Comparison of ENCODE assay signal across 8 mouse cellular contexts in genomic region chr4:147809292-147809965, GRCm38 (mm10). TPM values are rescaled to one million over a fixed set of nuclear protein-coding genes. Genes with fewer than 3 reads are reported as not detected.
A peak's percentile ranks its signal among the peaks of the same experiment; 100 is the strongest.
DNase-seq lines count a peak whose midpoint lies in the region; ATAC-seq and TF ChIP-seq lines count a peak whose summit lies in the region.
"Not testable (repeated sequence)": the region's sequence is repeated elsewhere in the genome, so short reads cannot be mapped to it uniquely, and the experiment has no call there.

Gene Zfp984 (minus strand): TSS chr4:147809788.

- TF ChIP-seq CTCF in liver, embryonic 14.5 days (IDR thresholded peaks at IDR 0.05; ENCODE audit: low read depth), result not testable (repeated sequence)

- not testable (repeated sequence) for H3K27me3 ChIP-seq in heart, embryonic 15.5 days; liver, embryonic 14.5 days (ENCODE audit: control insufficient read depth, insufficient read depth, low read length); midbrain, embryonic 15.5 days (replicated peaks)

- DNase-seq in 416B (ENCODE audit: low read depth), result peak; percentile 79
- peak; percentile 69 for DNase-seq in adrenal gland, postnatal 14 days
- peak; percentile 21 for DNase-seq in fibroblast of lung, adult 2 months (ENCODE audit: low read depth)
- DNase-seq in kidney, adult 8-10 months, result peak; percentile 26 to 46
- peak in 2 of 3 experiments; percentile 28 to 69 for DNase-seq in liver, embryonic 14.5 days (ENCODE audit: low read depth in 3 of 3, low spot score in 3 of 3)
- DNase-seq in spleen, postnatal 36 days (ENCODE audit: low spot score in 2 of 2), result peak; percentile 72 to 73

- 9% methylated on average over 15 of the region's 15 CpGs for WGBS in heart, embryonic 15.5 days
- 8% methylated on average over 15 of the region's 15 CpGs for WGBS in liver, embryonic 14.5 days (ENCODE audit: insufficient replicate concordance)
- WGBS in midbrain, embryonic 15.5 days, result 15% methylated on average over 15 of the region's 15 CpGs

- not testable (repeated sequence) for H3K36me3 ChIP-seq in heart, embryonic 15.5 days; liver, embryonic 14.5 days (replicated peaks; ENCODE audit: control insufficient read depth, insufficient read depth, low read depth); midbrain, embryonic 15.5 days (replicated peaks)

- peaks cover 12% of the 10 kb centered on the region for H3K4me1 ChIP-seq in heart, embryonic 15.5 days (replicated peaks)
- not testable (repeated sequence) for H3K4me1 ChIP-seq in liver, embryonic 14.5 days (replicated peaks; ENCODE audit: control insufficient read depth in 2 of 2, insufficient read depth in 2 of 2, low read length in 1 of 2); midbrain, embryonic 15.5 days

- peak within 1 kb of the TSS; percentile 59 for H3K4me3 ChIP-seq in heart, embryonic 15.5 days
- H3K4me3 ChIP-seq in liver, embryonic 14.5 days (ENCODE audit: insufficient read depth in 1 of 2, low read depth in 2 of 2, low read length in 2 of 2), result peak within 1 kb of the TSS; percentile 65 to 71
- H3K4me3 ChIP-seq in midbrain, embryonic 15.5 days, result peak within 1 kb of the TSS; percentile 40

- peak within 1 kb of the TSS; percentile 70 for H3K27ac ChIP-seq in heart, embryonic 15.5 days
- peak within 1 kb of the TSS; percentile 31; the same call in 1 of the 2 replicates for H3K27ac ChIP-seq in liver, embryonic 14.5 days
- not testable (repeated sequence) for H3K27ac ChIP-seq in midbrain, embryonic 15.5 days

- H3K9ac ChIP-seq in heart, embryonic 15.5 days, result peak within 1 kb of the TSS; percentile 56
- H3K9ac ChIP-seq in liver, embryonic 14.5 days (replicated peaks), result peak within 1 kb of the TSS; percentile 80
- H3K9ac ChIP-seq in midbrain, embryonic 15.5 days, result peak within 1 kb of the TSS; percentile 33; the same call in 1 of the 2 replicates

- peak within 1 kb of the TSS; percentile 79 for H3K4me2 ChIP-seq in heart, embryonic 15.5 days
- peak within 1 kb of the TSS; percentile 82 for H3K4me2 ChIP-seq in liver, embryonic 14.5 days (ENCODE audit: low read depth)
- H3K4me2 ChIP-seq in midbrain, embryonic 15.5 days, result peak within 1 kb of the TSS; percentile 60

- ATAC-seq in heart, embryonic 15.5 days (replicated peaks; ENCODE audit: insufficient number of reproducible peaks, insufficient read depth, low FRiP score, low read depth), result peak; percentile 47; the same call in 1 of the 2 replicates
- peak; percentile 74 for ATAC-seq in liver, embryonic 14.5 days (ENCODE audit: insufficient read depth)
- not testable (repeated sequence) for ATAC-seq in midbrain, embryonic 15.5 days (replicated peaks)

- not testable (repeated sequence) for H3K9me3 ChIP-seq in heart, embryonic 15.5 days (replicated peaks); liver, embryonic 14.5 days (ENCODE audit: control insufficient read depth, low read length); midbrain, embryonic 15.5 days

- TF ChIP-seq EP300 in liver, embryonic 14.5 days (IDR thresholded peaks at IDR 0.05; ENCODE audit: low read depth), result not testable (repeated sequence)

RNA-seq across cellular contexts. Expression of gene Zfp984, which starts in this region (rescaled TPM):
- 4.6 and 5.9 TPM in 2 replicates for total RNA-seq in adrenal gland, postnatal 14 days (2021)
- 8.4 and 9.0 TPM in 2 replicates for polyA plus RNA-seq in heart, embryonic 15.5 days (2015; fragmentation: Nextera tagmentation; extraction: Ambion mirVana)
- polyA plus RNA-seq in liver, embryonic 14.5 days (2012; rRNA removed), result 1.8 and 3.1 TPM in 2 replicates
- 7.1 and 7.8 TPM in 2 replicates for polyA plus RNA-seq in liver, embryonic 14.5 days (2014; fragmentation: Nextera tagmentation; extraction: Ambion mirVana)
- 2.7 and 3.4 TPM in 2 replicates for polyA plus RNA-seq in midbrain, embryonic 15.5 days (2015; fragmentation: Nextera tagmentation; extraction: Ambion mirVana)

Comparison
In these comparisons a context has a peak if more than half of its experiments do, and no peak if none do; other contexts are left out.
1. DNase-seq: peak in every context shown above with its lines; median percentile 79 in 416B; 72 in spleen, postnatal 36 days; 69 in adrenal gland, postnatal 14 days; 48 in liver, embryonic 14.5 days; 36 in kidney, adult 8-10 months; 21 in fibroblast of lung, adult 2 months.